Mouse (Mus musculus): Measurements from ENCODE around the gene Gm28961. TPM values are rescaled to one million over a fixed set of nuclear protein-coding genes. Genes with fewer than 3 reads are reported as not detected.
"Not testable (repeated sequence)": the region's sequence is repeated elsewhere in the genome, so short reads cannot be mapped to it uniquely, and the experiment has no call there.

Gene Gm28961
- not detected in 2 replicates for polyA plus RNA-seq (2016; fragmentation: Nextera tagmentation; extraction: Ambion mirVana)

DNA sequence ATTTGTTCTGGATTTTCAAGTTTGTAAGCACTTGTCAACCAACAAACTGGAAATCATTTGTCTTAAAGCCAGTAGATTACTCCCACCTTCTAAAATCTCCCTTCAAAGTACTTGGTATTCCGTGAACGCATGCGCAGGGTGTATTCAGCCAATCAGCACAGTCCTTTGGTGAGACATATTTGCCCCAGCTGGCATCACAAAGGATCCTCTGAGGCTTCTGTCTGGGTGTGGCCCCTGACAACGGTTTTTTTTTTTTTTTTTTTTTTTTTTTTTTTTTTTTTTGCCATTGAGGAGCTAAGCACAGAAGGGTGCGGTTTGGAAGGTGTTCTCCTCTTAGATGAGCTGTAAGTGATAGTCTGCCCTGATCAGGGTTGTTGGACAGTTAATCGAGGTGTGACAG is at the start of gene Gm28961:
TSS of gene Gm28961 (plus strand) at position 301 of the 400 bp plus-strand sequence.
- WGBS (ENCODE audit: insufficient replicate concordance): no CpG with 5 or more reads among the region's 6 CpGs
- not testable (repeated sequence) for H3K36me3 ChIP-seq; H3K9ac ChIP-seq; ATAC-seq; H3K9me3 ChIP-seq (replicated peaks); H3K4me2 ChIP-seq; H3K27ac ChIP-seq; H3K27me3 ChIP-seq (replicated peaks); H3K4me3 ChIP-seq; H3K4me1 ChIP-seq

Other genes starting within 250 kb of the Gm28961 start
- not detected in 2 replicates for gene Gm21943, start 172.0 kb upstream of the Gm28961 start, polyA plus RNA-seq (2016; fragmentation: Nextera tagmentation; extraction: Ambion mirVana)